ENCODE assay signal across 7 mouse cellular contexts in genomic region chr10:110727816-110728215, GRCm38 (mm10). TPM values are rescaled to one million over a fixed set of nuclear protein-coding genes. Genes with fewer than 3 reads are reported as not detected.
A peak's percentile ranks its signal among the peaks of the same experiment; 100 is the strongest.
DNase-seq lines count a peak whose midpoint lies in the region; TF ChIP-seq lines count a peak whose summit lies in the region.

No protein-coding gene starts in this region.

- H3K27ac ChIP-seq in ES-E14 (ENCODE audit: insufficient read depth, low read depth, low read length, poor library complexity, severe bottlenecking), result no peak overlapping the region

- H3K9me3 ChIP-seq in ES-E14 (ENCODE audit: control insufficient read depth, insufficient read depth, low read depth, low read length), result no peaks in the 10 kb centered on the region

- in situ Hi-C loops in ES-E14 (cut with MboI; ENCODE audit: low sequenced_read_pairs in 2 of 2, unreplicated experiment in 2 of 2), result no loop called here

- H3K4me3 ChIP-seq in ES-E14 (ENCODE audit: insufficient read depth in 1 of 2, low read depth in 1 of 2, low read length in 2 of 2, poor library complexity in 1 of 2, severe bottlenecking in 1 of 2), result no peak overlapping the region

- H3K4me1 ChIP-seq in ES-E14 (ENCODE audit: control insufficient read depth in 2 of 2, insufficient read depth in 2 of 2, low read length in 2 of 2, poor library complexity in 1 of 2), result no peaks in the 10 kb centered on the region

- H3K27me3 ChIP-seq in splenic B cell, adult 2 months (ENCODE audit: control insufficient read depth, insufficient read depth, low read length, poor library complexity, severe bottlenecking), result no peaks in the 10 kb centered on the region

- intact Hi-C loops in heart, postnatal 14 days (cut with DNase I), result no loop called here

- H3K9ac ChIP-seq in ES-E14 (ENCODE audit: insufficient read depth, low read depth, low read length, poor library complexity, severe bottlenecking), result no peak overlapping the region

- DNase-seq in layer of hippocampus, postnatal 10 days (ENCODE audit: low spot score in 2 of 2), result peak; percentile 23 to 38
- no peak for DNase-seq in layer of hippocampus, adult 9-11 months
- peak; percentile 73 for DNase-seq in ES-E14 (ENCODE audit: low read depth, low spot score)
- DNase-seq in adrenal gland, postnatal 36 days, result peak; percentile 56 to 59
- peak; percentile 44 to 64 for DNase-seq in heart, postnatal 14 days
- peak; percentile 18 to 35 for DNase-seq in lung, adult 18-20 months
- peak; percentile 69 for DNase-seq in splenic B cell, adult 2 months (ENCODE audit: low read depth, low spot score)

- no peaks in the 10 kb centered on the region for H3K36me3 ChIP-seq in ES-E14 (ENCODE audit: control insufficient read depth, insufficient read depth, low read length, poor library complexity, severe bottlenecking)
- H3K36me3 ChIP-seq in splenic B cell, adult 2 months (ENCODE audit: control insufficient read depth, insufficient read depth, low read length, poor library complexity, severe bottlenecking), result no peaks in the 10 kb centered on the region

TF ChIP-seq in ES-E14, 5 proteins besides CTCF, POLR2A, EP300 and RAD21:
- TF ChIP-seq ZC3H11A (IDR thresholded peaks at IDR 0.05; ENCODE audit: borderline replicate concordance, low read depth, low read length) (no peak), CHD2 (IDR thresholded peaks at IDR 0.05; ENCODE audit: low read depth, low read length) (no peak), MAFK (IDR thresholded peaks at IDR 0.05; ENCODE audit: insufficient read depth, low read depth, low read length) (no peak), HCFC1 (IDR thresholded peaks at IDR 0.05; ENCODE audit: borderline replicate concordance, insufficient read depth, low read length) (no peak), ZNF384 (IDR thresholded peaks at IDR 0.05; ENCODE audit: low read depth, low read length) (no peak)

RNA-seq across cellular contexts. Expression of gene E2f7, which starts 17.4 kb away (rescaled TPM):
- total RNA-seq in layer of hippocampus, postnatal 10 days (2021), result 1 to 10 TPM; 1.7 to 2.1 TPM
- 13.8 and 15.6 TPM in 2 replicates for total RNA-seq in ES-E14 (2012; rRNA removed)
- total RNA-seq in adrenal gland, postnatal 36 days (2021), result 1 to 10 TPM in 1 of 2 experiments, under 1 TPM in 1; 0.89 to 1.4 TPM
- 1 to 10 TPM; 2.9 to 3.2 TPM for total RNA-seq in heart, postnatal 14 days (2021)
